Mouse (Mus musculus) lung, embryonic 14.5 days (tissue): ENCODE results near the gene Gm5737. TPM values are rescaled to one million over a fixed set of nuclear protein-coding genes. Genes with fewer than 3 reads are reported as not detected.
A peak's percentile ranks its signal among the peaks of the same experiment; 100 is the strongest.

Experiments used
- ATAC-seq: fragments of 200-750 bp; cut with Nextera tagmentation; 2 replicates; pipeline ENCODE4 v1.8.0; 2017; ENCODE audit warnings: mild to moderate bottlenecking, moderate TSS enrichment, moderate library complexity; ENCODE audit not compliant: insufficient read depth
- DNase-seq: peaks from one replicate; pipeline ENCODE4 v3.0.0-alpha.2; 2015
- H3K27ac ChIP-seq: fragments of 300-500 bp; sonication (generic); 2 replicates; pipeline ENCODE4 v1.5.1; 2014; ENCODE audit warnings: low read depth, mild to moderate bottlenecking, moderate library complexity
- H3K27me3 ChIP-seq: fragments of 300-500 bp; sonication (generic); 2 replicates; pipeline ENCODE4 v1.6.1; 2014; ENCODE audit warnings: low read length, control low read depth; ENCODE audit not compliant: insufficient read depth
- H3K36me3 ChIP-seq: fragments of 300-500 bp; sonication (generic); 2 replicates; pipeline ENCODE4 v1.6.1; 2014; ENCODE audit warnings: control low read depth; ENCODE audit not compliant: insufficient read depth
- H3K4me1 ChIP-seq: fragments of 300-500 bp; sonication (generic); 2 replicates; pipeline ENCODE4 v1.6.1; 2014; ENCODE audit warnings: antibody characterized with exemption, control low read depth; ENCODE audit not compliant: insufficient read depth
- H3K4me2 ChIP-seq: fragments of 300-500 bp; sonication (generic); 2 replicates; pipeline ENCODE4 v1.6.1; 2014; ENCODE audit warnings: mild to moderate bottlenecking
- H3K4me3 ChIP-seq: fragments of 300-500 bp; sonication (generic); 2 replicates; pipeline ENCODE4 v1.5.1; 2014; ENCODE audit warnings: low read depth, low read length
- H3K9ac ChIP-seq: fragments of 300-500 bp; sonication (generic); 2 replicates; pipeline ENCODE4 v1.6.1; 2014
- H3K9me3 ChIP-seq: fragments of 300-500 bp; sonication (generic); 2 replicates; pipeline ENCODE4 v1.6.1; 2016; ENCODE audit warnings: low read depth, low read length, control low read depth
- CTCF ChIP-seq: IDR thresholded peaks from 2 replicates; pipeline ENCODE4 v1.5.1; 2016; ENCODE audit warnings: antibody characterized with exemption, low read depth
- WGBS: fragments of 180-500 bp; shearing (Covaris S2); extraction: QIAGEN DNeasy Blood & Tissue Kit; methylation state at CpG from one replicate; pipeline ENCODE4 v1.1.7; 2014; 5-methylcytosine and 5-hydroxymethylcytosine counted together
- polyA plus RNA-seq: library from polyadenylated mRNA; unstranded; fragments of >200 nt; fragmentation: Nextera tagmentation; extraction: Ambion mirVana; gene quantifications from 2 replicates; pipeline ENCODE4 v1.2.1, GENCODE M21; 2014

Gene Gm5737
- polyA plus RNA-seq, 1 experiment from 2014 or later, result not detected

DNA sequence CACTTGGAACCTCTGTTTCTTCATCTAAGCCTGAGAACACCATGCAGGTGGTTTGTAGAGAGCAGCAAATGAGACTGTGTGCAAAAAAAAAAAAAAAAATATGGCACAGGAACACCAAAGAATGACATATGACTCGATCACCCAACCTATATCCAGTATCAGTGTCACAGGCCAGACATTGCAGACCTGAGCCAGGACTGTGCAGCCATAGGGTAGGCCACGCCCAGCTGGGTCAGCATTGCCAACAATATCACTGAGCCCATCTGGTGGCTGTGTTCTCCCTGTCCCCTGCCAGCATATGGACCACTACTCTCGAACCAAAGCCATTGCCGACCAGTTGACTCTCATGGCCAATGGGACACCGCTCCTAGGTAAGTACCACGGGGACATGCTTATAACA is 5.4 kb downstream of the Gm5737 start:
- WGBS, result 84% methylated on average over 6 of the region's 6 CpGs
- no peaks in the 10 kb centered on the region for H3K27me3 ChIP-seq
- no peak overlapping the region for H3K4me3 ChIP-seq
- no peaks in the 10 kb centered on the region for H3K4me1 ChIP-seq
- DNase-seq (no peak), ATAC-seq (no peak)
- H3K27ac ChIP-seq, result no peak overlapping the region
- TF ChIP-seq CTCF, result no peak
- H3K9ac ChIP-seq, result no peak overlapping the region
- H3K9me3 ChIP-seq, result no peaks in the 10 kb centered on the region
- H3K36me3 ChIP-seq, result no peaks in the 10 kb centered on the region
- no peak overlapping the region for H3K4me2 ChIP-seq

DNA sequence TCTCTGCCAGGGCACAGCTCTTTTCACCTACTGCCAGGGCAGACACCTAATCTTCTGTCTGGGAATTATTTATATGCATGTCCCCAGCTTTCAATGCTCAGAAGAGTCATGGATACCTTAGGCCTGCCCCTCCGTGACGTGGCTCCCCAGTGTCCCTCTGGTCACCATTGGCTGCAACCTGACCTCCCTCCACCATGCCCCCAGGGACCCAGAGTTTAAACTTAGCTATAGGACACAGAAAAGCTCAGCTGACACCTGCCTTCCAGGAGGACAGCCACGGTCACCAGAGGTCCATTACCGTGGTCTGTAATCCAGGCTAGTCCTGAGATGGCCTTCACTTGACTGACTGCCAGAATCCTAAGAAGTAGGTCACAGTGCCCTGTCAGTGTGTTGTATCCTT is 7.2 kb downstream of the Gm5737 start:
- Histone ChIP-seq H3K4me2 (no peak overlapping the region), H3K9ac (no peak overlapping the region), H3K4me3 (no peak overlapping the region), H3K27ac (no peak overlapping the region), H3K9me3 (no peaks in the 10 kb centered on the region), H3K36me3 (no peaks in the 10 kb centered on the region), H3K27me3 (no peaks in the 10 kb centered on the region), H3K4me1 (no peaks in the 10 kb centered on the region)
- 88% methylated on average over 4 of the region's 4 CpGs for WGBS
- DNase-seq (no peak), ATAC-seq (no peak)
- no peak for TF ChIP-seq CTCF

- no peak overlapping the region for H3K4me3 ChIP-seq
- no peak overlapping the region for H3K4me2 ChIP-seq
- TF ChIP-seq CTCF, result peak; percentile 93
- no peaks in the 10 kb centered on the region for H3K36me3 ChIP-seq
- no peaks in the 10 kb centered on the region for H3K4me1 ChIP-seq
- no peak overlapping the region for H3K9ac ChIP-seq
- peak; percentile 42 for ATAC-seq
- no peaks in the 10 kb centered on the region for H3K9me3 ChIP-seq
- 20% methylated on average over 5 of the region's 5 CpGs for WGBS
- DNase-seq, result peak; percentile 87
- no peak overlapping the region for H3K27ac ChIP-seq
- 0 out of 2 replicates have a peak, but pooled peaks cover 3% of the 10 kb centered on the region for H3K27me3 ChIP-seq
Measured at GRCm38 (mm10) chr7:120823248-120823647, 11.1 kb downstream of the Gm5737 start.

DNA sequence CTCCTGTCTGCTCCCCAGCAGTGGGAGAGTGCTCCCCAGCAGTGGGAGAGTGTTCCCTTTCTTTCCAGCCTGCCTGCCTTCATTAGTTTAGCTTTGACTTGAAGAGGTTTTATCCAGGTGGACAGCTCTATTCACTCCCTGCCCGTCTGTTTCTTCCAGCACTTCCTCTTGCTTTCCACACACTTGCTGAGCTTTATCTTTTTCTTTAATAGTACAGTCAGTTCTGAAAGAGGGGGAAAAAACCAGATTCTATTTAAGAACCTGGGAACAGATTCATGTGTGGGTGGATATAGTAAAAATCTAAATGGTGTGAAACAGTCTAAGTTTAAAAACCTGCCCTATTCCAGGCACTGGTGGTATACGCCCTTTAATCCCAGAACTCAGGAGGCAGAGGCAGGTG is 12.9 kb downstream of the Gm5737 start:
- DNase-seq (no peak), ATAC-seq (no peak)
- Histone ChIP-seq H3K36me3 (no peaks in the 10 kb centered on the region), H3K9ac (no peak overlapping the region), H3K9me3 (no peaks in the 10 kb centered on the region), H3K27me3 (0 out of 2 replicates have a peak, but pooled peaks cover 7% of the 10 kb centered on the region), H3K4me3 (no peak overlapping the region), H3K4me1 (no peaks in the 10 kb centered on the region), H3K27ac (no peak overlapping the region), H3K4me2 (no peak overlapping the region)
- TF ChIP-seq CTCF, result no peak
- 52% methylated on average over 2 of the region's 2 CpGs for WGBS

DNA sequence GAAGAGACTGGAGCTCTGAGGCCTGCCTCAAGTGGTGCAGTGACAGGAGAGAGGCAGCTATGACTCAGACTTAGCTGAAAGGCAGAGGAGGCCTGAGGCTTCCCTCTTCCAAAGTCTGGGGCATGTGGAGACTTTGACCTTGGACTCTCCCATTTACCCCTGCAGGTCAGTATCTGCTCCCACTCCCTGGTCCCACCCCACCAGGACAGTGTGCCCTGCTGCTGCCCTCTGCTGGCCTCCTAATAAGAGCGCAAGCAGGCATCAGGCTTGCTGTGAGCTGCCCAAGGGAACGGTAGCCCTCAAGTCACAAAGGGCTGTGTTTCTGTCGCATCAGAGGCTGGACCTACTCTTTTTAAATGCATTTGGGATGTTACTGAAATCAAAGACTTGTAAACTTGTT is 14.2 kb downstream of the Gm5737 start:
- no peaks in the 10 kb centered on the region for H3K4me1 ChIP-seq

GRCm38 (mm10) chr7:120830431-120831381 is 18.5 kb downstream of the Gm5737 start:
- H3K27me3 ChIP-seq, result 0 out of 2 replicates have a peak, but pooled peaks cover 7% of the 10 kb centered on the region
- peak overlapping the region; percentile 95 for H3K4me2 ChIP-seq
- TF ChIP-seq CTCF, result no peak
- peak overlapping the region; percentile 55 for H3K9ac ChIP-seq
- H3K36me3 ChIP-seq, result no peaks in the 10 kb centered on the region
- no peaks in the 10 kb centered on the region for H3K4me1 ChIP-seq
- ATAC-seq, result peak; percentile 35
- DNase-seq, result peak; percentile 79
- H3K9me3 ChIP-seq, result no peaks in the 10 kb centered on the region
- peak overlapping the region; percentile 58 for H3K4me3 ChIP-seq
- WGBS, result 1% methylated on average over 46 of the region's 46 CpGs
- peak overlapping the region; percentile 69; the same call in 1 of the 2 replicates for H3K27ac ChIP-seq

More for the DNA sequence above, 14.2 kb downstream of the Gm5737 start:
- DNase-seq (peak; percentile 44), ATAC-seq (no peak)
- H3K36me3 ChIP-seq, result no peaks in the 10 kb centered on the region
- H3K27ac ChIP-seq, result no peak overlapping the region
- H3K4me2 ChIP-seq, result no peak overlapping the region
- peak; percentile 74 for TF ChIP-seq CTCF
- no peak overlapping the region for H3K9ac ChIP-seq
- no peaks in the 10 kb centered on the region for H3K9me3 ChIP-seq
- no peak overlapping the region for H3K4me3 ChIP-seq
- 18% methylated on average over 3 of the region's 3 CpGs for WGBS
- H3K27me3 ChIP-seq, result 0 out of 2 replicates have a peak, but pooled peaks cover 7% of the 10 kb centered on the region

- peak overlapping the region; percentile 59 for H3K4me3 ChIP-seq
- DNase-seq (no peak), ATAC-seq (no peak)
- H3K36me3 ChIP-seq, result no peaks in the 10 kb centered on the region
- peak overlapping the region; percentile 62 for H3K4me2 ChIP-seq
- no peak for TF ChIP-seq CTCF
- no peak overlapping the region for H3K27ac ChIP-seq
- H3K27me3 ChIP-seq, result 0 out of 2 replicates have a peak, but pooled peaks cover 4% of the 10 kb centered on the region
- H3K9ac ChIP-seq, result no peak overlapping the region
- WGBS, result 47% methylated on average over 6 of the region's 6 CpGs
- no peaks in the 10 kb centered on the region for H3K9me3 ChIP-seq
- H3K4me1 ChIP-seq, result no peaks in the 10 kb centered on the region
Measured at GRCm38 (mm10) chr7:120834426-120834825, 22.3 kb downstream of the Gm5737 start.
